Mouse (Mus musculus) lung, adult 2 months (tissue): Measurements from ENCODE around the gene Tspyl3. TPM values are rescaled to one million over a fixed set of nuclear protein-coding genes. Genes with fewer than 3 reads are reported as not detected.

Experiments used
- DNase-seq: peaks from one replicate; pipeline ENCODE4 v3.0.0; 2022
- H3K4me1 ChIP-seq: fragments of 200-500 bp; 2 replicates; pipeline ENCODE4 v1.6.1; 2011; ENCODE audit warnings: low read length; ENCODE audit not compliant: control insufficient read depth, insufficient read depth
- H3K4me3 ChIP-seq: fragments of 200-500 bp; replicated peaks from 2 replicates; pipeline ENCODE3; 2011; ENCODE audit warnings: low read depth, mild to moderate bottlenecking, control low read depth, low read length; ENCODE audit errors: extremely low read depth
- CTCF ChIP-seq: fragments of 200-500 bp; IDR thresholded peaks from 2 replicates; pipeline ENCODE4 v1.5.1; 2011; ENCODE audit warnings: mild to moderate bottlenecking, low read length, control low read depth; ENCODE audit not compliant: insufficient read depth
- POLR2A ChIP-seq: fragments of 200-500 bp; IDR thresholded peaks from 2 replicates; pipeline ENCODE4 v1.6.1; 2011; ENCODE audit warnings: low read depth, mild to moderate bottlenecking, control low read depth, low read length, borderline replicate concordance; ENCODE audit errors: extremely low read depth
- WGBS: fragments of 180-500 bp; shearing (Covaris S2); methylation state at CpG from one replicate; pipeline ENCODE4 v1.1.7; 2018; 5-methylcytosine and 5-hydroxymethylcytosine counted together
- polyA plus RNA-seq: library from polyadenylated mRNA; depleted of rRNA; stranded (reverse); fragments of >200 nt; gene quantifications from 2 replicates; pipeline ENCODE4 v1.2.3, GENCODE M21; 2012

Tspyl3 gene
- polyA plus RNA-seq, 1 experiment: 9.3 TPM

- Histone ChIP-seq H3K4me3 (no peak overlapping the region), H3K4me1 (peaks cover 4% of the 10 kb centered on the region)
- TF ChIP-seq CTCF (no peak), POLR2A (no peak)
- 80% methylated on average over 5 of the region's 5 CpGs for WGBS
- no peak for DNase-seq
Measured at GRCm38 (mm10) chr2:153211451-153211850, 13.8 kb downstream of the Tspyl3 start.

DNA sequence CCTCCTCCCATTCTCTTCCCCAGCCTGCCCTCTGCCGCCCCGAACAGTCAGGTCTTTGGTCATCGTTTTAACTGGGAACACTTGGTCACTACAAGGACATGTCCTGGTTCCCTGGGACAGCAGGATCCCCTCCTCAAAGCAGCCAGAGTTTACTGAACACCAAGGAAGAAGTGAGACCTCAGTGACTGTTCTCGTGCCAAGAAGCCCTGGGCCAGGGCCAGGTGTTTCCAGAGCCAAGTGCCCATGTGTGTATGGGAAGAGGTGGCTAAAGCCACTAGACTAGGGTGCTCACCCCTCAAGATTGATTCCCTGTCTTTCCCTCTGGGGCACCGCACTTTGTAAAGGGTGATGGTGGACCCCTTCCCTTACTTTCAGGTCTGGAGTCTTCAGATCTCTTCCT is 16.0 kb downstream of the Tspyl3 start:
- Histone ChIP-seq H3K4me1 (no peaks in the 10 kb centered on the region), H3K4me3 (no peak overlapping the region)
- no peak for DNase-seq
- WGBS: 67% methylated on average over 5 of the region's 5 CpGs
- TF ChIP-seq CTCF (no peak), POLR2A (no peak)

GRCm38 (mm10) chr2:153208149-153208548 is 17.1 kb downstream of the Tspyl3 start:
- DNase-seq: no peak
- no peaks in the 10 kb centered on the region for H3K4me1 ChIP-seq
- no peak overlapping the region for H3K4me3 ChIP-seq
- no peak for TF ChIP-seq CTCF
- WGBS: 98% methylated on average over 2 of the region's 2 CpGs

- no peaks in the 10 kb centered on the region for H3K4me1 ChIP-seq
- WGBS: 60% methylated on average over 1 of the region's 1 CpGs
- TF ChIP-seq POLR2A (no peak), CTCF (no peak)
- H3K4me3 ChIP-seq: no peak overlapping the region
- no peak for DNase-seq
Measured at GRCm38 (mm10) chr2:153202766-153203165, 22.5 kb downstream of the Tspyl3 start.

- DNase-seq: no peak
- Histone ChIP-seq H3K4me3 (no peak overlapping the region), H3K4me1 (no peaks in the 10 kb centered on the region)
- no peak for TF ChIP-seq CTCF
- TF ChIP-seq POLR2A: no peak
- WGBS: 62% methylated on average over 2 of the region's 2 CpGs
Measured at GRCm38 (mm10) chr2:153199114-153199513, 26.1 kb downstream of the Tspyl3 start.

DNA sequence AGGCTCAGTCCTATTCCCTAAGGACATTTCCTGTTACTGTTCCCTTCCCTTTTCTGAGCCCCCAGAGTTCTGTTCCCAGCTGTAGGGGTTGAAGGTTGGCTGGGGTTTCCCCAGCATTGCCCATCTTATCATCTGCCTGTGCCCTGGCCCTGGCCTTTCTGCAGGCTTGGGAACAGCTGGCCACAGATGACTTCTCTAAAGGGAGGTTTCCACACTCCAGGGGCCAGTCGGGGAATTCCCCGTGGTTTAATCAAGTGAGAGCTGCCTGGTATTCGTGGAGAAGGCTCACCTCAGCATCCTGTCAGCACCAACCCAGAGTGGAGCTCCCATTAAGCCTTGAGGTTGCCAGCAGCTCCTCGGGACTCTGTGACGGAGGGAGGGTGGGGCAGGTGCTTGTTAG is 26.8 kb downstream of the Tspyl3 start:
- no peak overlapping the region for H3K4me3 ChIP-seq
- H3K4me1 ChIP-seq: no peaks in the 10 kb centered on the region
- 51% methylated on average over 5 of the region's 5 CpGs for WGBS
- no peak for TF ChIP-seq POLR2A
- TF ChIP-seq CTCF: no peak
- DNase-seq: no peak

DNA sequence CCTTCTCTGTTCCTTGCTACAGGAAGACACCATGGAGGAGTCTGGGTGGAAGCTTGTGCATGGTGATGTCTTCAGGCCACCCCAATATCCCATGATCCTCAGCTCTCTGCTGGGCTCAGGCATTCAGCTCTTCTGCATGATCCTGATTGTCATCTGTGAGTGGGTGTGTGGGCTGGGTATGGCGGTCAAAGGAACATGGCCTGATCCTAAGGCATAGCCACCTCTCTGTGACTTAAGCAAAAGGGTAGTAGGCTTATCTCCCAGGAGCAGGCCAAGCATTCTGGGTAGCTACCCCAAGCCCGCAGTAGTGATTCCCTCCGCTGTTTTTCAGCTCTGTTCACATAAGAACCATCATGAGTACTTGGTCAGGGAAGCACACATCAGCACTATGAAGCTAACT is 31.0 kb downstream of the Tspyl3 start:
- Histone ChIP-seq H3K4me1 (no peaks in the 10 kb centered on the region), H3K4me3 (no peak overlapping the region)
- TF ChIP-seq CTCF (no peak), POLR2A (no peak)
- DNase-seq: no peak
- WGBS: 93% methylated on average over 3 of the region's 3 CpGs

- no peak for DNase-seq
- no peaks in the 10 kb centered on the region for H3K4me1 ChIP-seq
- no peak overlapping the region for H3K4me3 ChIP-seq
- TF ChIP-seq POLR2A (no peak), CTCF (no peak)
- WGBS: 75% methylated on average over 2 of the region's 2 CpGs
Measured at GRCm38 (mm10) chr2:153191242-153191641, 34.0 kb downstream of the Tspyl3 start.

GRCm38 (mm10) chr2:153187848-153188247 is 37.4 kb downstream of the Tspyl3 start:
- 94% methylated on average over 2 of the region's 2 CpGs for WGBS
- Histone ChIP-seq H3K4me3 (no peak overlapping the region), H3K4me1 (no peaks in the 10 kb centered on the region)
- no peak for DNase-seq
- TF ChIP-seq POLR2A: no peak
- no peak for TF ChIP-seq CTCF

DNA sequence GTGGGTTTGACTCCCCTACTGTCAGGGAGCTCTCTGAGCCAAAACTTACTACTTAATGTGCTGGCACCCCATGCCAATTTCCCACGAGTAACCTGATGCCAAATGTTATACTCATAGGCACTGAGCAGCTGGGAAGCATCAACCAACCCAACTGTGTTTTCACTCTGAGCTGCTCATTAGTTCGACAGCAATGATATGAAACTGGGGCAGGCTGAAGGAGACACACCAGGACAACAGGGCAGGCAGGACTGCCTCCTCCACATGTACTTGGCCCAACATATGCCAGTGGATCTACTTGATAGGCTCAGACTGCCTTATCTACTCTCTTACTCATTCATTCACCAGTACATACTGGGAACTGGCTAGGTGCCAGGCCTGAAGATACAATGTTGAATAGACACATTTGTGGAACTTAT is 39.1 kb downstream of the Tspyl3 start:
- Histone ChIP-seq H3K4me1 (no peaks in the 10 kb centered on the region), H3K4me3 (no peak overlapping the region)
- no peak for DNase-seq
- 63% methylated on average over 2 of the region's 2 CpGs for WGBS
- no peak for TF ChIP-seq POLR2A
- TF ChIP-seq CTCF: no peak

- Histone ChIP-seq H3K4me3 (no peak overlapping the region), H3K4me1 (peaks cover 7% of the 10 kb centered on the region)
- no peak for TF ChIP-seq CTCF
- no peak for TF ChIP-seq POLR2A
- 82% methylated on average over 3 of the region's 3 CpGs for WGBS
- no peak for DNase-seq
Measured at GRCm38 (mm10) chr2:153179961-153180360, 45.3 kb downstream of the Tspyl3 start.
